Mouse (Mus musculus) kidney, embryonic 14.5 days (tissue): ENCODE measurements around the gene Wfdc21. TPM values are rescaled to one million over a fixed set of nuclear protein-coding genes. Genes with fewer than 3 reads are reported as not detected.

Source experiments
- ATAC-seq: fragments of 200-750 bp; cut with Nextera tagmentation; 2 replicates; pipeline ENCODE4 v1.8.0; 2017; ENCODE audit warnings: moderate number of reproducible peaks, mild to moderate bottlenecking, moderate TSS enrichment, moderate library complexity; ENCODE audit not compliant: low FRiP score, low TSS enrichment
- H3K27ac ChIP-seq: fragments of 300-500 bp; sonication (generic); 2 replicates; pipeline ENCODE4 v1.5.1; 2014; ENCODE audit warnings: low read depth, mild to moderate bottlenecking, low read length, moderate library complexity, mixed read lengths
- H3K27me3 ChIP-seq: fragments of 300-500 bp; sonication (generic); 2 replicates; pipeline ENCODE4 v1.6.1; 2014; ENCODE audit warnings: mild to moderate bottlenecking, low read length; ENCODE audit not compliant: control insufficient read depth, insufficient read depth
- H3K36me3 ChIP-seq: fragments of 300-500 bp; sonication (generic); 2 replicates; pipeline ENCODE4 v1.6.1; 2014; ENCODE audit warnings: low read length, mixed read lengths; ENCODE audit not compliant: control insufficient read depth, insufficient read depth
- H3K4me1 ChIP-seq: fragments of 300-500 bp; sonication (generic); 2 replicates; pipeline ENCODE4 v1.6.1; 2014; ENCODE audit warnings: low read length, mixed read lengths; ENCODE audit not compliant: control insufficient read depth, insufficient read depth
- H3K4me2 ChIP-seq: fragments of 300-500 bp; sonication (generic); replicated peaks from 2 replicates; pipeline ENCODE4 v1.6.1; 2014; ENCODE audit warnings: low read depth, mild to moderate bottlenecking, low read length
- H3K4me3 ChIP-seq: fragments of 300-500 bp; sonication (generic); 2 replicates; pipeline ENCODE4 v1.5.1; 2014; ENCODE audit warnings: mild to moderate bottlenecking, low read length
- H3K9ac ChIP-seq: fragments of 300-500 bp; sonication (generic); 2 replicates; pipeline ENCODE4 v1.6.1; 2014; ENCODE audit warnings: low read depth, mild to moderate bottlenecking, low read length, moderate library complexity
- H3K9me3 ChIP-seq: fragments of 300-500 bp; sonication (generic); 2 replicates; pipeline ENCODE4 v1.6.1; 2016; ENCODE audit warnings: low read length; ENCODE audit not compliant: control insufficient read depth
- WGBS: fragments of 180-500 bp; shearing (Covaris S2); extraction: QIAGEN DNeasy Blood & Tissue Kit; methylation state at CpG from one replicate; pipeline ENCODE4 v1.1.7; 2014; 5-methylcytosine and 5-hydroxymethylcytosine counted together
- polyA plus RNA-seq: library from polyadenylated mRNA; unstranded; fragments of >200 nt; fragmentation: Nextera tagmentation; extraction: Ambion mirVana; gene quantifications from 2 replicates; pipeline ENCODE4 v1.2.1, GENCODE M21; 2014

Gene Wfdc21
- polyA plus RNA-seq, 1 experiment from 2014 or later = not detected

DNA sequence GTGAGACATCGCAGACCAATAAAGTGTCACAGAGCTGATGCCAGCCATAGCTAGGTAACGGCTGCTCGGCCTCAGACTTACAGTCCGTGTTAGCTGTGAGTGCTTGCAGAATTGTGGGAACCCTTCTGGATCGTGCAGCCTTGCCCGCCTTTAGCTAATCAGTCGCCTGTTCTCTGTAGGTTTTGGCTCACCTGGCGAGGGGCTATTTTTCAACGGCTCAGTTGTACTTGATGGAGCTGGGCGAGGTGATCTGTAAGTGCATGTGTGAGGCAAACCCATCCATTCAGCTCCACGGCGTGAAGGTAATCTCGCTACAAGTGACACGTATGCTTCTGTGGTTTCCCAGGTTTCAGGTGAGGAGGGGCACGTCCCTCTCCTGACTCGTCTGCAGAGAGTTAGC is 27.0 kb downstream of the Wfdc21 start:
- no peak overlapping the region for H3K4me3 ChIP-seq
- H3K27ac ChIP-seq = no peak overlapping the region
- H3K9ac ChIP-seq = no peak overlapping the region
- peaks cover 87% of the 10 kb centered on the region for H3K36me3 ChIP-seq
- no peak for ATAC-seq
- no peaks in the 10 kb centered on the region for H3K9me3 ChIP-seq
- whole genome bisulfite sequencing = 92% methylated on average over 16 of the region's 16 CpGs
- no peaks in the 10 kb centered on the region for H3K27me3 ChIP-seq
- H3K4me1 ChIP-seq = no peaks in the 10 kb centered on the region
- no peak overlapping the region for H3K4me2 ChIP-seq

DNA sequence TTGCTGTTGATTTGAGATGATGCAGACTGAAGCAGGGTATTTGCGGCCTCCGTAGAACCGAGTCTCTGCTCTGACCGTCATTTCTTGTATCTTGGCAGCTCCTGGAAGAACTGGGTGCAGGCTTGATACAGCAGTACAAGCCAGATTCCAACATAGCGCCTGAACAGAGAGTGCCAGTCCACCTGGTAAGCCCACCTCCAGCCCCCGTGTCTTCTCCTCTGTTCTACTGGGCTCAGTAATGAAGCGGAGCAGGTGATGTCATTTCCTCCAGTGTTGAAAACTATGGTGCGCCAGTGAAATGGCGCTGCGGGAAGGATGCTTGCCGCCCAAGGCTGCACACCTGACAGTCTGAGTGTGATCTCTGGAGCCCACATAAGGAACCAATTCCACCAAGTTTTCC is 27.6 kb downstream of the Wfdc21 start:
- H3K27me3 ChIP-seq = no peaks in the 10 kb centered on the region
- H3K4me1 ChIP-seq = no peaks in the 10 kb centered on the region
- peaks cover 87% of the 10 kb centered on the region for H3K36me3 ChIP-seq
- no peak for ATAC-seq
- no peak overlapping the region for H3K4me3 ChIP-seq
- no peak overlapping the region for H3K9ac ChIP-seq
- 96% methylated on average over 11 of the region's 11 CpGs for WGBS
- no peak overlapping the region for H3K4me2 ChIP-seq
- no peak overlapping the region for H3K27ac ChIP-seq
- no peaks in the 10 kb centered on the region for H3K9me3 ChIP-seq

DNA sequence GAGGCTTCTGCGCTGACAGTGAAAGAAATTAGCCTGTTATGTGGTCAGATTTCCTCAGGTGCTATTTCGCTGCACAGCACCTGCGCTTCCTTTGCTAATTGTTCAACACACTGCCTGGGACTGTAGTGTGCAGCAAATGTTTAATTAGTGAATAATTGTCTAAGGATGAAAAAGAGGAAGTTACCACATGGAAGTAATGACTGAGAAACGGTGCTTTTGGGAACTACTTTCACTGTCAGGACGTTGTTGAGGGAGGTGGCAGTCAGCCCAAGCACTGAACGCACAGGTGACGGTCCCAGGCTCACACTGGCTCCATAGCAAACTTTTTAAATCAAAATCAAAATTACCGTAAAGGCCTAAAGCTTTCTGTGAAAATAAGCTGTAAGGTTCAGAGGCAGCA is 30.1 kb downstream of the Wfdc21 start:
- Histone ChIP-seq H3K4me2 (no peak overlapping the region), H3K27me3 (no peaks in the 10 kb centered on the region), H3K4me3 (no peak overlapping the region), H3K4me1 (no peaks in the 10 kb centered on the region), H3K36me3 (peaks cover 89% of the 10 kb centered on the region), H3K9ac (no peak overlapping the region), H3K27ac (no peak overlapping the region), H3K9me3 (no peaks in the 10 kb centered on the region)
- no peak for ATAC-seq
- WGBS = 93% methylated on average over 8 of the region's 8 CpGs

DNA sequence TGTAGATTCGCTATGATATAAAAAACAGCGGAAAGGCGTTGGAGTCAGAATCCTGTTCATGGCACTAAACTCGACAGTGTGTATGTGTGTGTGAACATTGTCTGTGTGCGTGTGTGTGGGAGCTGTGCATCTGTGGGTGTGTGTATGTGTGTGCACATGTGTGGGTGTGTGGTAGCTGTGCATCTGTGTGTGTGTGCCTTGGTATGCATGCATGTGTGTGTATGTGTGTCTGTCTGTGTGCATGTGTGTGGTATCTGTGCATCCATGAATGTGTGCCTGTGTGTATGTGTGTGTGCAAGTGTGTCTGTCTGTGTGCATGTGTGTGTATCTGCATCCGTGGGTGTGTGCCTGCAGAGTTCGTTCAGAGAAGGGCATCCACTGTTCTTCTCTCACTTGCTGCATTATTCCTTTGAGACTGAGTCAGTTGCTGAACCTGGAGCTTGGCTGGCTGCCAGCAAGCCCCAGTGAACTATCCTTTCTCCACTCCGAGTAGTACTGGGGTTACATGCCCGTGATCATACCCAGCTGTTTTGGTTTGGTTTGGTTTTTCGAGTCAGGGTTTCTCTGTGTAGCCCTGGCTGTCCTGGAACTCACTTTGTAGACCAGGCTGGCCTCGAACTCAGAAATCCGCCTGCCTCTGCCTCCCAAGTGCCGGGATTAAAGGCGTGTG is 37.3 kb downstream of the Wfdc21 start:
- 82% methylated on average over 14 of the region's 14 CpGs for WGBS
- ATAC-seq = no peak
- peaks cover 38% of the 10 kb centered on the region for H3K36me3 ChIP-seq
- no peak overlapping the region for H3K4me3 ChIP-seq
- H3K27ac ChIP-seq = no peak overlapping the region
- H3K27me3 ChIP-seq = no peaks in the 10 kb centered on the region
- H3K4me2 ChIP-seq = no peak overlapping the region
- H3K9ac ChIP-seq = no peak overlapping the region
- no peaks in the 10 kb centered on the region for H3K4me1 ChIP-seq
- H3K9me3 ChIP-seq = no peaks in the 10 kb centered on the region

DNA sequence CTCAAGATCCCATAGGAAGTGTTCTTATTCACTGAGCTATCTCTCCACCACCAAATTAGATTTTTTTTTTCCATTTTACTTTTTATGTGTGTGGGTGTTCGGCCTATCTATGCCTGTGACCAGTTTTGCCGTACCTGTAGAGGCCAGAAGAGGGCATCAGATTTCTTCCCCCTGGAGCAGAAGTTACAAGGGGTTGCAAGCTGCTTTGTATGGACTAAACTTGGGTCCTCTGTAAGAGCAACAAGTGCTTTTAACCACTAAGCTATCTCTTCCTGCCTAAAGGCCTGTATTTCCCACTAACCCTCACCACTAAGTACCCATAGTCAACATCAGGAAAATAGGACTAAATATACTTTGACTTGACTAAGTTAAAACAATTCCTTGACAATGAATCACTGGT is 37.9 kb downstream of the Wfdc21 start:
- no peaks in the 10 kb centered on the region for H3K9me3 ChIP-seq
- WGBS = 79% methylated on average over 2 of the region's 2 CpGs
- no peak overlapping the region for H3K27ac ChIP-seq
- no peak overlapping the region for H3K4me3 ChIP-seq
- peaks cover 32% of the 10 kb centered on the region for H3K36me3 ChIP-seq
- H3K4me1 ChIP-seq = no peaks in the 10 kb centered on the region
- no peaks in the 10 kb centered on the region for H3K27me3 ChIP-seq
- H3K9ac ChIP-seq = no peak overlapping the region
- ATAC-seq = no peak; the same call in 1 of the 2 replicates
- H3K4me2 ChIP-seq = no peak overlapping the region

DNA sequence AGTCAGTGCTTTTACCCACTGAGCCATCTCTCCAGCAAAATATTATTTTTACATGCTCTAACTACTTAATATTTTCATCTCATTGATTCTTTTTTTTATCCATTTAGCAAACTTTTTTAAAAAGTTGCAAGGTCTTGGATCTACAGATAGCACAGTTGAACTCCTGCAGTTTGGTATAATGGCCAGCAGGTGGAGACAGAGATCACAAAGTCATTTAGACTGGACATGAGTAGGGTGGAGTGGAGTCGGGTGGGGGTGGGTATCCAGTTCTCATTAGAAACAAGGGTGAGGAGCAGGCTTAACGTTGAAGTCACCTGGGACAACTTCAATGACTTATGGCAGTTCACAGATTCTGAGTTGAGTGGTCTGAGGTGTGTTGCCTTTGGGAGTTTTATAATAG is 38.6 kb downstream of the Wfdc21 start:
- no peak overlapping the region for H3K4me3 ChIP-seq
- 8% methylated on average over 2 of the region's 2 CpGs for WGBS
- H3K9ac ChIP-seq = no peak overlapping the region
- H3K9me3 ChIP-seq = no peaks in the 10 kb centered on the region
- no peaks in the 10 kb centered on the region for H3K27me3 ChIP-seq
- peaks cover 25% of the 10 kb centered on the region for H3K36me3 ChIP-seq
- 0 out of 2 replicates have a peak, but pooled peaks have one; percentile 60 for ATAC-seq
- H3K4me2 ChIP-seq = no peak overlapping the region
- H3K27ac ChIP-seq = no peak overlapping the region
- H3K4me1 ChIP-seq = no peaks in the 10 kb centered on the region

DNA sequence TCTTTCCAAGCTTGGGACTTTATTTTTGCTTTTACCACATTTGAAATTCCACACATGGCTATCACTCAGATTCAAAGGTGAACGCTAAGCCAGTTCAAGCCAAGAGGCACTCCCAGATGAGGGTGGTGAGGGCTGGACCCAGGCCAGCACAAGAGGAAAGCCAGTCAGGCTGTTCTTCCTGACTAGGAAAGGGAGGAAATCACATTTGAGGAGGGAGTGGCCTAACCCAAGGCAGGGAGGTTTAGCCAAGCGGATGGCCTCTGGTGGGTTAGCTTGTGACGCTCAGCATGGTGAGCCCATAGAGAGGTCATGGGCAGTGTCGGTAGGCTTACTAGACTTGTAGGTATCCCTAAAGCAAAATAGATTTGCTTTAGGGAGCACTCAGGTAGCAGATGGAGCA is 40.1 kb downstream of the Wfdc21 start:
- ATAC-seq = peak; percentile 28; the same call in 1 of the 2 replicates

GRCm38 (mm10) chr11:83787401-83788021 is 40.8 kb downstream of the Wfdc21 start:
- 81% methylated on average over 15 of the region's 15 CpGs for WGBS
- Histone ChIP-seq H3K36me3 (peaks cover 7% of the 10 kb centered on the region), H3K27me3 (no peaks in the 10 kb centered on the region), H3K9me3 (no peaks in the 10 kb centered on the region), H3K27ac (peak overlapping the region; percentile 27; the same call in 1 of the 2 replicates), H3K4me3 (no peak overlapping the region), H3K4me2 (no peak overlapping the region), H3K4me1 (no peaks in the 10 kb centered on the region), H3K9ac (no peak overlapping the region)
- ATAC-seq = no peak

More for the DNA sequence above, 40.1 kb downstream of the Wfdc21 start:
- Histone ChIP-seq H3K27me3 (no peaks in the 10 kb centered on the region), H3K4me3 (no peak overlapping the region), H3K9me3 (no peaks in the 10 kb centered on the region), H3K4me2 (no peak overlapping the region), H3K27ac (peak overlapping the region; percentile 27; the same call in 1 of the 2 replicates), H3K9ac (no peak overlapping the region), H3K4me1 (no peaks in the 10 kb centered on the region), H3K36me3 (peaks cover 10% of the 10 kb centered on the region)
- 55% methylated on average over 4 of the region's 4 CpGs for whole genome bisulfite sequencing

- no peak overlapping the region for H3K4me2 ChIP-seq
- no peak overlapping the region for H3K4me3 ChIP-seq
- WGBS = 45% methylated on average over 8 of the region's 8 CpGs
- 0 out of 2 replicates have a peak, but pooled peaks cover 5% of the 10 kb centered on the region for H3K4me1 ChIP-seq
- no peak overlapping the region for H3K9ac ChIP-seq
- no peaks in the 10 kb centered on the region for H3K9me3 ChIP-seq
- ATAC-seq = 0 out of 2 replicates have a peak, but pooled peaks have one; percentile 14
- no peak overlapping the region for H3K27ac ChIP-seq
- H3K27me3 ChIP-seq = no peaks in the 10 kb centered on the region
- H3K36me3 ChIP-seq = no peaks in the 10 kb centered on the region; the same call in 1 of the 2 replicates
Measured at GRCm38 (mm10) chr11:83788331-83788730, 41.6 kb downstream of the Wfdc21 start.
